Mouse (Mus musculus): ENCODE measurements at regions not wholly inside any gene's neighbourhood (a gene's known extent, or its start where the extent isn't known, plus 50 kb on each side); places are given as distances from the start of the nearest gene placed in this dataset.
A peak's percentile ranks its signal among the peaks of the same experiment; 100 is the strongest.

- no peak for TF ChIP-seq EP300 (IDR thresholded peaks at IDR 0.05; ENCODE audit: insufficient read depth, low read depth, low read length)
- no peak for TF ChIP-seq POLR2A (IDR thresholded peaks at IDR 0.05; ENCODE audit: insufficient read depth, low read depth, low read length)
- no peak for TF ChIP-seq CTCF (IDR thresholded peaks at IDR 0.05)
- Histone ChIP-seq H3K36me3 (ENCODE audit: control insufficient read depth, insufficient read depth, low read length) (no peaks in the 10 kb centered on the region), H3K9ac (ENCODE audit: low read depth, low read length) (no peak overlapping the region), H3K4me1 (ENCODE audit: control insufficient read depth, insufficient read depth, low read length) (no peaks in the 10 kb centered on the region), H3K4me3 (no peak overlapping the region), H3K79me2 (replicated peaks; ENCODE audit: control insufficient read depth, insufficient read depth, low read length) (no peaks in the 10 kb centered on the region), H3K27me3 (ENCODE audit: control insufficient read depth, insufficient read depth, low read length) (no peaks in the 10 kb centered on the region), H3K27ac (no peak overlapping the region)
- 94% methylated on average over 1 of the region's 1 CpGs for WGBS
- intact Hi-C loops (cut with DNase I) = no loop called here
- no peak for DNase-seq
Measured at GRCm38 (mm10) chr11:19179290-19179689, 160.5 kb upstream of the Meis1 start.

- no peak overlapping the region for H3K27ac ChIP-seq
- no peak overlapping the region for H3K4me3 ChIP-seq
- no peaks in the 10 kb centered on the region for H3K4me1 ChIP-seq (ENCODE audit: control insufficient read depth, insufficient read depth, low read length)
- no peaks in the 10 kb centered on the region for H3K36me3 ChIP-seq (ENCODE audit: control insufficient read depth, insufficient read depth, low read length)
- no peak overlapping the region for H3K9ac ChIP-seq (ENCODE audit: low read depth, low read length)
- no peaks in the 10 kb centered on the region for H3K79me2 ChIP-seq (replicated peaks; ENCODE audit: control insufficient read depth, insufficient read depth, low read length)
- WGBS = 10% methylated on average over 2 of the region's 2 CpGs
- TF ChIP-seq POLR2A (IDR thresholded peaks at IDR 0.05; ENCODE audit: insufficient read depth, low read depth, low read length) (no peak), CTCF (IDR thresholded peaks at IDR 0.05) (no peak), EP300 (IDR thresholded peaks at IDR 0.05; ENCODE audit: insufficient read depth, low read depth, low read length) (no peak)
- intact Hi-C loops (cut with DNase I) = no loop called here
- no peaks in the 10 kb centered on the region for H3K27me3 ChIP-seq (ENCODE audit: control insufficient read depth, insufficient read depth, low read length)
- DNase-seq = peak; percentile 26 to 28
Measured at GRCm38 (mm10) chr11:19189778-19190177, 171.0 kb upstream of the Meis1 start.

- 35% methylated on average over 1 of the region's 1 CpGs for WGBS
- no peaks in the 10 kb centered on the region for H3K27me3 ChIP-seq (ENCODE audit: control insufficient read depth, insufficient read depth, low read length)
- intact Hi-C loops (cut with DNase I) = no loop called here
- no peak overlapping the region for H3K27ac ChIP-seq
- no peaks in the 10 kb centered on the region for H3K36me3 ChIP-seq (ENCODE audit: control insufficient read depth, insufficient read depth, low read length)
- no peak for DNase-seq
- no peaks in the 10 kb centered on the region for H3K4me1 ChIP-seq (ENCODE audit: control insufficient read depth, insufficient read depth, low read length)
- TF ChIP-seq EP300 (IDR thresholded peaks at IDR 0.05; ENCODE audit: insufficient read depth, low read depth, low read length) (no peak), POLR2A (IDR thresholded peaks at IDR 0.05; ENCODE audit: insufficient read depth, low read depth, low read length) (no peak)
- no peak overlapping the region for H3K9ac ChIP-seq (ENCODE audit: low read depth, low read length)
- H3K79me2 ChIP-seq (replicated peaks; ENCODE audit: control insufficient read depth, insufficient read depth, low read length) = no peaks in the 10 kb centered on the region
- H3K4me3 ChIP-seq = no peak overlapping the region
Measured at GRCm38 (mm10) chr11:19194464-19194863, 175.7 kb upstream of the Meis1 start.

GRCm38 (mm10) chr11:19197790-19198189 lies 179.0 kb upstream of the Meis1 start:
- no peak overlapping the region for H3K4me3 ChIP-seq
- no peaks in the 10 kb centered on the region for H3K36me3 ChIP-seq (ENCODE audit: control insufficient read depth, insufficient read depth, low read length)
- WGBS = 96% methylated on average over 1 of the region's 1 CpGs
- no peaks in the 10 kb centered on the region; the same call in 1 of the 2 replicates for H3K4me1 ChIP-seq (ENCODE audit: control insufficient read depth, insufficient read depth, low read length)
- TF ChIP-seq POLR2A (IDR thresholded peaks at IDR 0.05; ENCODE audit: insufficient read depth, low read depth, low read length) = no peak
- no peak overlapping the region for H3K9ac ChIP-seq (ENCODE audit: low read depth, low read length)
- H3K79me2 ChIP-seq (replicated peaks; ENCODE audit: control insufficient read depth, insufficient read depth, low read length) = no peaks in the 10 kb centered on the region
- no peaks in the 10 kb centered on the region for H3K27me3 ChIP-seq (ENCODE audit: control insufficient read depth, insufficient read depth, low read length)
- intact Hi-C loops (cut with DNase I) = no loop called here
- DNase-seq = no peak
- H3K27ac ChIP-seq = no peak overlapping the region

- Histone ChIP-seq H3K27ac (no peak overlapping the region), H3K9ac (ENCODE audit: low read depth, low read length) (no peak overlapping the region), H3K4me1 (ENCODE audit: control insufficient read depth, insufficient read depth, low read length) (peaks cover 2% of the 10 kb centered on the region), H3K27me3 (ENCODE audit: control insufficient read depth, insufficient read depth, low read length) (no peaks in the 10 kb centered on the region), H3K4me3 (no peak overlapping the region), H3K79me2 (replicated peaks; ENCODE audit: control insufficient read depth, insufficient read depth, low read length) (no peaks in the 10 kb centered on the region), H3K36me3 (ENCODE audit: control insufficient read depth, insufficient read depth, low read length) (no peaks in the 10 kb centered on the region)
- intact Hi-C loops (cut with DNase I) = loop anchor here (5.0 kb wide), 2 partner anchors 61 to 181 kb away; no protein-coding TSS in a partner anchor
- no peak for DNase-seq
- no peak for TF ChIP-seq POLR2A (IDR thresholded peaks at IDR 0.05; ENCODE audit: insufficient read depth, low read depth, low read length)
- no peak for TF ChIP-seq CTCF (IDR thresholded peaks at IDR 0.05)
- TF ChIP-seq EP300 (IDR thresholded peaks at IDR 0.05; ENCODE audit: insufficient read depth, low read depth, low read length) = no peak
- WGBS = 85% methylated on average over 8 of the region's 8 CpGs
Measured at GRCm38 (mm10) chr11:19202602-19203517, 184.1 kb upstream of the Meis1 start.

GRCm38 (mm10) chr11:19203518-19203900 lies 184.7 kb upstream of the Meis1 start:
- H3K4me1 ChIP-seq (ENCODE audit: control insufficient read depth, insufficient read depth, low read length) = peaks cover 2% of the 10 kb centered on the region
- WGBS = 66% methylated on average over 4 of the region's 4 CpGs
- no peak overlapping the region for H3K4me3 ChIP-seq
- H3K27ac ChIP-seq = no peak overlapping the region
- no peak for TF ChIP-seq CTCF (IDR thresholded peaks at IDR 0.05)
- no peaks in the 10 kb centered on the region for H3K79me2 ChIP-seq (replicated peaks; ENCODE audit: control insufficient read depth, insufficient read depth, low read length)
- intact Hi-C loops (cut with DNase I) = loop anchor here (5.0 kb wide), 2 partner anchors 61 to 181 kb away; no protein-coding TSS in a partner anchor
- H3K36me3 ChIP-seq (ENCODE audit: control insufficient read depth, insufficient read depth, low read length) = no peaks in the 10 kb centered on the region
- H3K27me3 ChIP-seq (ENCODE audit: control insufficient read depth, insufficient read depth, low read length) = no peaks in the 10 kb centered on the region
- DNase-seq = no peak
- H3K9ac ChIP-seq (ENCODE audit: low read depth, low read length) = no peak overlapping the region
